Mouse (Mus musculus): ENCODE measurements around the gene Dct.

GRCm38 (mm10) chr14:118009541-118009940, 42.5 kb downstream of the Dct start:
- TF ChIP-seq CTCF (IDR thresholded peaks at IDR 0.05; ENCODE audit: borderline replicate concordance, insufficient read depth, low read depth, low read length) (no peak), POLR2A (IDR thresholded peaks at IDR 0.05; ENCODE audit: borderline replicate concordance, insufficient read depth, low read length) (no peak)
